Mouse (Mus musculus) CH12.LX (cell line): Measurements from ENCODE around the gene Ccdc24. TPM values are rescaled to one million over a fixed set of nuclear protein-coding genes. Genes with fewer than 3 reads are reported as not detected.

Source experiments
- DNase-seq: peaks from one replicate; pipeline ENCODE4 v3.0.0-alpha.2; 2013; ENCODE audit errors: extremely low read depth
- H3K27ac ChIP-seq: 2 replicates; pipeline ENCODE4 v1.5.1; 2012; ENCODE audit warnings: low read depth, mild to moderate bottlenecking, control low read depth, moderate library complexity; ENCODE audit not compliant: insufficient read depth
- H3K27me3 ChIP-seq: replicated peaks from 2 replicates; pipeline ENCODE3; 2012; ENCODE audit warnings: inconsistent platforms
- H3K36me3 ChIP-seq, 2 experiments: replicated peaks in 1 of 2; 2 replicates each; pipeline versions ENCODE3 to v1.6.1; 2012; ENCODE audit warnings: inconsistent platforms in 1 of 2, low read length in 1 of 2, mild to moderate bottlenecking in 1 of 2, mixed read lengths in 1 of 2, moderate library complexity in 1 of 2; ENCODE audit not compliant: control insufficient read depth in 1 of 2, insufficient read depth in 1 of 2
- H3K4me1 ChIP-seq, 2 experiments: 2 replicates each; pipeline ENCODE4 v1.6.1; 2012; ENCODE audit warnings: inconsistent platforms in 1 of 2, moderate library complexity in 1 of 2; ENCODE audit not compliant: insufficient read depth in 2 of 2, control insufficient read depth in 1 of 2
- H3K4me2 ChIP-seq: 2 replicates; pipeline ENCODE4 v1.6.1; 2012; ENCODE audit warnings: low read depth, mild to moderate bottlenecking, control low read depth; ENCODE audit not compliant: poor library complexity, insufficient read depth, severe bottlenecking
- H3K4me3 ChIP-seq, 3 experiments: fragments of 150-350 bp in 1 of 3; sonication (generic) in 1 of 3; replicated peaks in 1 of 3; 2 replicates each; pipeline versions ENCODE3 to v1.5.1; 2011 to 2012; ENCODE audit warnings: low read depth in 2 of 3, low read length in 2 of 3, mild to moderate bottlenecking in 2 of 3, moderate library complexity in 2 of 3, control low read depth in 1 of 3, improper control_type of control experiment in 1 of 3, inconsistent platforms in 1 of 3, mixed read lengths in 1 of 3; ENCODE audit not compliant: poor library complexity in 1 of 3
- H3K79me2 ChIP-seq: replicated peaks from 2 replicates; pipeline ENCODE4 v1.6.1; 2012; ENCODE audit warnings: mild to moderate bottlenecking, moderate library complexity; ENCODE audit not compliant: control insufficient read depth, poor library complexity, insufficient read depth, severe bottlenecking; ENCODE audit errors: extremely low read depth
- H3K9ac ChIP-seq: 2 replicates; pipeline ENCODE4 v1.6.1; 2012; ENCODE audit warnings: low read depth, mild to moderate bottlenecking, control low read depth, moderate library complexity; ENCODE audit not compliant: insufficient read depth
- H3K9me3 ChIP-seq: replicated peaks from 2 replicates; pipeline ENCODE3; 2012; ENCODE audit warnings: low read length, inconsistent platforms, mixed read lengths
- BHLHE40 ChIP-seq: IDR thresholded peaks from 2 replicates; pipeline ENCODE4 v1.6.1; 2011; ENCODE audit warnings: mild to moderate bottlenecking, low read depth, low read length, improper control_type of control experiment
- CHD1 ChIP-seq: IDR thresholded peaks from 2 replicates; pipeline ENCODE4 v1.6.1; 2012; ENCODE audit warnings: low read depth, low read length, improper control_type of control experiment, inconsistent platforms
- ELF1 ChIP-seq: IDR thresholded peaks from 2 replicates; pipeline ENCODE4 v1.6.1; 2014; ENCODE audit warnings: low read depth, mild to moderate bottlenecking, inconsistent platforms, low read length, improper control_type of control experiment
- EP300 ChIP-seq: IDR thresholded peaks from 2 replicates; pipeline ENCODE4 v1.6.1; 2011; ENCODE audit warnings: low read length, improper control_type of control experiment
- GABPA ChIP-seq: IDR thresholded peaks from 2 replicates; pipeline ENCODE4 v1.6.1; 2012; ENCODE audit warnings: low read depth, low read length, improper control_type of control experiment, inconsistent platforms; ENCODE audit not compliant: insufficient replicate concordance
- IRF4 ChIP-seq: IDR thresholded peaks from 2 replicates; pipeline ENCODE4 v1.6.1; 2014; ENCODE audit warnings: low read depth, mild to moderate bottlenecking, inconsistent platforms, low read length, improper control_type of control experiment
- JUN ChIP-seq: IDR thresholded peaks from 2 replicates; pipeline ENCODE4 v1.6.1; 2011; ENCODE audit warnings: low read depth, mild to moderate bottlenecking, low read length, improper control_type of control experiment, moderate library complexity; ENCODE audit not compliant: insufficient read depth
- MAZ ChIP-seq: IDR thresholded peaks from 2 replicates; pipeline ENCODE4 v1.6.1; 2012; ENCODE audit warnings: low read depth, mild to moderate bottlenecking, inconsistent platforms, low read length, improper control_type of control experiment, moderate library complexity
- MEF2A ChIP-seq: IDR thresholded peaks from 2 replicates; pipeline ENCODE4 v1.6.1; 2014; ENCODE audit warnings: low read depth, mild to moderate bottlenecking, inconsistent platforms, low read length, improper control_type of control experiment, borderline replicate concordance
- NRF1 ChIP-seq: IDR thresholded peaks from 2 replicates; pipeline ENCODE4 v1.6.1; 2014; ENCODE audit warnings: low read depth, mild to moderate bottlenecking, inconsistent platforms, low read length, improper control_type of control experiment, moderate library complexity
- POLR2A ChIP-seq: IDR thresholded peaks from 2 replicates; pipeline ENCODE4 v1.6.1; 2011; ENCODE audit warnings: low read depth, mild to moderate bottlenecking, improper control_type of control experiment, low read length
- POLR2AphosphoS2 ChIP-seq: IDR thresholded peaks from 2 replicates; pipeline ENCODE4 v1.6.1; 2011; ENCODE audit warnings: low read depth, low read length, improper control_type of control experiment
- TBP ChIP-seq: conservative IDR thresholded peaks from 2 replicates; pipeline ENCODE4 v1.6.1; 2011; ENCODE audit warnings: low read depth, low read length, improper control_type of control experiment
- ZKSCAN1 ChIP-seq: IDR thresholded peaks from 2 replicates; pipeline ENCODE4 v1.6.1; 2012; ENCODE audit warnings: low read depth, inconsistent platforms, low read length, improper control_type of control experiment, borderline replicate concordance
- ZNF384 ChIP-seq: IDR thresholded peaks from 2 replicates; pipeline ENCODE4 v1.6.1; 2012; ENCODE audit warnings: low read depth, low read length, improper control_type of control experiment, inconsistent platforms
- dilution Hi-C: fragments of 300-500 bp; cut with MboI; formaldehyde crosslinking; loops from 2 replicates; pipeline ENCODE4 v1.14.3; 2020; ENCODE audit warnings: low sequenced_read_pairs; ENCODE audit not compliant: extremely low pct_unique_long_range_greater_than_20kb, extremely low pct_ligation_motif_present
- in situ Hi-C: fragments of 300-500 bp; cut with MboI; formaldehyde crosslinking; loops from 3 replicates; pipeline ENCODE4 v1.14.3; 2019; ENCODE audit warnings: low sequenced_read_pairs, low pct_ligation_motif_present, low pct_unique_long_range_greater_than_20kb, mixed read lengths
- polyA plus RNA-seq: library from polyadenylated mRNA; unstranded; fragments of >175 nt; gene quantifications from 2 replicates; pipeline ENCODE4 v1.2.1, GENCODE M21; 2012; ENCODE audit warnings: low read depth; ENCODE audit not compliant: insufficient read length
- total RNA-seq, 2 experiments: library from RNA; depleted of rRNA; stranded (reverse); fragments of 300-350 nt in 1 of 2; fragments of >200 nt in 1 of 2; gene quantifications; 2 replicates each; pipeline ENCODE4 v1.2.3; 2012 to 2014

Gene Ccdc24
- total and polyA plus RNA-seq, 3 experiments = 0.81 to 0.93 TPM; not detected in 1

GRCm38 (mm10) chr4:117845316-117845715 is 27.0 kb downstream of the Ccdc24 start:
- H3K27me3 ChIP-seq = no peaks in the 10 kb centered on the region
- DNase-seq = no peak
- in situ Hi-C loops = loop anchor here (25.0 kb wide), 1 partner anchor 242 kb away; no protein-coding TSS in a partner anchor
- H3K4me2 ChIP-seq = no peak overlapping the region
- H3K36me3 ChIP-seq = peaks cover 27 to 86% of the 10 kb centered on the region in 2 experiments
- H3K9me3 ChIP-seq = no peaks in the 10 kb centered on the region
- no peak overlapping the region for H3K27ac ChIP-seq
- H3K9ac ChIP-seq = no peak overlapping the region
- H3K4me3 ChIP-seq = no peak overlapping the region
- peaks cover 0 to 10% of the 10 kb centered on the region in 2 experiments; a peak in 2 of 4 replicates for H3K4me1 ChIP-seq
- H3K79me2 ChIP-seq = no peaks in the 10 kb centered on the region
- TF ChIP-seq GABPA = no peak
- TF ChIP-seq IRF4 = no peak
- TF ChIP-seq BHLHE40 = 0 out of 2 replicates have a peak, but pooled peaks have one; percentile 22
- dilution Hi-C loops = no loop called here

DNA sequence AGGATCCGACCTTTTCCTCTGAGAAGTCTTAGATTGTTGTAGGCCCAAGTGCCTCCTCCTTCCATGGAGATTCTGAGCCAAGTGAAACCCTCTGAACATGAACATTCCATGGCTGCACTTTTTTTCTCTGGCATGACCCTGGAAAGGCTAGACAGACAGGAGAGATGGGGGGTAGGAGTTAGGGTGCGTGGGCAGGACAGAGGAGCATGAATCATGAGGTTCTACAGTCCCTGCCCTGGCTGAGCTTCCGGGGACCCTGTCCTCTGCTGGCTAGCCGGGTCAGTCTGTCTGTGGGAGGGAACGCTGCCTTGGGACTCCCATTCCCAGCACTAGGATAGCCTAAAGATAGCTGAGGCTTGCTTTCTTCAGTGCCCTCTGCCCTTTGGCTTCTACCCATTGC is 27.9 kb downstream of the Ccdc24 start:
- Histone ChIP-seq H3K9ac (no peak overlapping the region), H3K4me3 (no peak overlapping the region), H3K79me2 (no peaks in the 10 kb centered on the region), H3K27me3 (no peaks in the 10 kb centered on the region), H3K4me2 (no peak overlapping the region), H3K36me3 (peaks cover 27 to 84% of the 10 kb centered on the region in 2 experiments), H3K27ac (no peak overlapping the region), H3K4me1 (peaks cover 0 to 10% of the 10 kb centered on the region in 2 experiments; a peak in 2 of 4 replicates), H3K9me3 (no peaks in the 10 kb centered on the region)
- TF ChIP-seq NRF1 (no peak), ZKSCAN1 (no peak), JUN (no peak), POLR2AphosphoS2 (no peak), TBP (no peak), ZNF384 (no peak), EP300 (no peak), MAZ (no peak), ELF1 (no peak), BHLHE40 (no peak), CHD1 (no peak), MEF2A (no peak), POLR2A (no peak)
- dilution Hi-C loops = no loop called here
- in situ Hi-C loops = loop anchor here (25.0 kb wide), 1 partner anchor 243 kb away; no protein-coding TSS in a partner anchor
- no peak for DNase-seq
